Mouse (Mus musculus): ENCODE measurements at regions not wholly inside any gene's neighbourhood (a gene's known extent, or its start where the extent isn't known, plus 50 kb on each side); places are given as distances from the start of the nearest gene placed in this dataset.

DNA sequence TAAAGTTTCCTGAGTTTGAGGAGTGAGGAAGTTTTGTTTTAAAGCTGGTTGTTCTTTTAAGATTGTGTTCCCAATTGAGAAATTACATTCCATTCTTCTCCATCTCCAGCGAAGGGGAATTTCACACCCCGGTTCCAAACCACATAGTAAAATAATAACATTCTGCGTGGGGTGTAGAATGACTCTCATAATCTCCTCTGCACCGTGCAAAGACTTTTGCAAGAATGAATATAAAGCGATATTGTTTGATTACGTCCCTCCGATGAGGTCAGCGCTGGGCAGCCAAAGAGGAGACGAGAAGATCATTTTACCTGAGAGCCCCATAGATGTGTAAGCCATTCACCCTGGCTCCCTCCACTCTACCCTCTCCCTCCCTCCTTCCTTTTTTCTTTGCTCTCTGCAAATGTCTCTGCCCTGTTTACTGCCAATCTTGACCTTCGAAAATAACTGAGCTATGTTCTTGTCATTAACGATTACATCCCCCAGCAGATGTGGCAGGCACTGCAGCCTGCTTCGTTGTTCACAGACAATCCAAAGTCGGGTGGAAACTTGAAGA, 256.1 kb downstream of the Adgrl2 start:
- TF ChIP-seq EP300 (IDR thresholded peaks at IDR 0.05; ENCODE audit: insufficient read depth, low read depth, low read length) = no peak
- no peak for TF ChIP-seq CTCF (IDR thresholded peaks at IDR 0.05; ENCODE audit: low read depth, low read length)
- TF ChIP-seq POLR2A (IDR thresholded peaks at IDR 0.05; ENCODE audit: insufficient read depth, low read length) = no peak

Data from ES-Bruce4 (cell line).